Mouse (Mus musculus) CH12.LX (cell line): ENCODE measurements at regions not wholly inside any gene's neighbourhood (a gene's known extent, or its start where the extent isn't known, plus 50 kb on each side); places are given as distances from the start of the nearest gene placed in this dataset.
"Not testable (repeated sequence)": the region's sequence is repeated elsewhere in the genome, so short reads cannot be mapped to it uniquely, and the experiment has no call there.

Experiments
- DNase-seq: peaks from one replicate; pipeline ENCODE4 v3.0.0-alpha.2; 2013; ENCODE audit errors: extremely low read depth
- H3K27ac ChIP-seq: 2 replicates; pipeline ENCODE4 v1.5.1; 2012; ENCODE audit warnings: low read depth, mild to moderate bottlenecking, control low read depth, moderate library complexity; ENCODE audit not compliant: insufficient read depth
- H3K27me3 ChIP-seq: replicated peaks from 2 replicates; pipeline ENCODE3; 2012; ENCODE audit warnings: inconsistent platforms
- H3K36me3 ChIP-seq, 2 experiments: replicated peaks in 1 of 2; 2 replicates each; pipeline versions ENCODE3 to v1.6.1; 2012; ENCODE audit warnings: inconsistent platforms in 1 of 2, low read length in 1 of 2, mild to moderate bottlenecking in 1 of 2, mixed read lengths in 1 of 2, moderate library complexity in 1 of 2; ENCODE audit not compliant: control insufficient read depth in 1 of 2, insufficient read depth in 1 of 2
- H3K4me1 ChIP-seq, 2 experiments: 2 replicates each; pipeline ENCODE4 v1.6.1; 2012; ENCODE audit warnings: inconsistent platforms in 1 of 2, moderate library complexity in 1 of 2; ENCODE audit not compliant: insufficient read depth in 2 of 2, control insufficient read depth in 1 of 2
- H3K4me2 ChIP-seq: 2 replicates; pipeline ENCODE4 v1.6.1; 2012; ENCODE audit warnings: low read depth, mild to moderate bottlenecking, control low read depth; ENCODE audit not compliant: poor library complexity, insufficient read depth, severe bottlenecking
- H3K4me3 ChIP-seq, 3 experiments: fragments of 150-350 bp in 1 of 3; sonication (generic) in 1 of 3; replicated peaks in 1 of 3; 2 replicates each; pipeline versions ENCODE3 to v1.5.1; 2011 to 2012; ENCODE audit warnings: low read depth in 2 of 3, low read length in 2 of 3, mild to moderate bottlenecking in 2 of 3, moderate library complexity in 2 of 3, control low read depth in 1 of 3, improper control_type of control experiment in 1 of 3, inconsistent platforms in 1 of 3, mixed read lengths in 1 of 3; ENCODE audit not compliant: poor library complexity in 1 of 3
- H3K79me2 ChIP-seq: replicated peaks from 2 replicates; pipeline ENCODE4 v1.6.1; 2012; ENCODE audit warnings: mild to moderate bottlenecking, moderate library complexity; ENCODE audit not compliant: control insufficient read depth, poor library complexity, insufficient read depth, severe bottlenecking; ENCODE audit errors: extremely low read depth
- H3K9ac ChIP-seq: 2 replicates; pipeline ENCODE4 v1.6.1; 2012; ENCODE audit warnings: low read depth, mild to moderate bottlenecking, control low read depth, moderate library complexity; ENCODE audit not compliant: insufficient read depth
- H3K9me3 ChIP-seq: replicated peaks from 2 replicates; pipeline ENCODE3; 2012; ENCODE audit warnings: low read length, inconsistent platforms, mixed read lengths
- CHD1 ChIP-seq: IDR thresholded peaks from 2 replicates; pipeline ENCODE4 v1.6.1; 2012; ENCODE audit warnings: low read depth, low read length, improper control_type of control experiment, inconsistent platforms
- CTCF ChIP-seq, 2 experiments: IDR thresholded peaks in 1 of 2; conservative IDR thresholded peaks in 1 of 2; 2 replicates each; pipeline ENCODE4 v1.5.1; 2011 to 2012; ENCODE audit warnings: low read depth in 2 of 2, low read length in 2 of 2, improper control_type of control experiment in 1 of 2, inconsistent platforms in 1 of 2, mild to moderate bottlenecking in 1 of 2, moderate library complexity in 1 of 2
- E2F4 ChIP-seq: IDR thresholded peaks from 2 replicates; pipeline ENCODE4 v1.6.1; 2011; ENCODE audit warnings: low read depth, low read length, improper control_type of control experiment; ENCODE audit not compliant: insufficient replicate concordance
- EP300 ChIP-seq: IDR thresholded peaks from 2 replicates; pipeline ENCODE4 v1.6.1; 2011; ENCODE audit warnings: low read length, improper control_type of control experiment
- GABPA ChIP-seq: IDR thresholded peaks from 2 replicates; pipeline ENCODE4 v1.6.1; 2012; ENCODE audit warnings: low read depth, low read length, improper control_type of control experiment, inconsistent platforms; ENCODE audit not compliant: insufficient replicate concordance
- HCFC1 ChIP-seq: IDR thresholded peaks from 2 replicates; pipeline ENCODE4 v1.6.1; 2012; ENCODE audit warnings: low read depth, mild to moderate bottlenecking, inconsistent platforms, low read length, improper control_type of control experiment
- IRF4 ChIP-seq: IDR thresholded peaks from 2 replicates; pipeline ENCODE4 v1.6.1; 2014; ENCODE audit warnings: low read depth, mild to moderate bottlenecking, inconsistent platforms, low read length, improper control_type of control experiment
- JUND ChIP-seq: conservative IDR thresholded peaks from 2 replicates; pipeline ENCODE4 v1.6.1; 2011; ENCODE audit warnings: low read depth, low read length, improper control_type of control experiment
- KAT2A ChIP-seq: IDR thresholded peaks from 2 replicates; pipeline ENCODE4 v1.6.1; 2012; ENCODE audit warnings: low read length, improper control_type of control experiment, inconsistent platforms; ENCODE audit not compliant: insufficient replicate concordance
- MAFK ChIP-seq: IDR thresholded peaks from 2 replicates; pipeline ENCODE4 v1.6.1; 2011; ENCODE audit warnings: low read length, improper control_type of control experiment; ENCODE audit not compliant: insufficient replicate concordance
- MEF2A ChIP-seq: IDR thresholded peaks from 2 replicates; pipeline ENCODE4 v1.6.1; 2014; ENCODE audit warnings: low read depth, mild to moderate bottlenecking, inconsistent platforms, low read length, improper control_type of control experiment, borderline replicate concordance
- MYC ChIP-seq: IDR thresholded peaks from 2 replicates; pipeline ENCODE4 v1.6.1; 2011; ENCODE audit warnings: low read depth, mild to moderate bottlenecking, improper control_type of control experiment, low read length
- NELFE ChIP-seq: IDR thresholded peaks from 2 replicates; pipeline ENCODE4 v1.6.1; 2011; ENCODE audit warnings: low read depth, low read length, improper control_type of control experiment
- NRF1 ChIP-seq: IDR thresholded peaks from 2 replicates; pipeline ENCODE4 v1.6.1; 2014; ENCODE audit warnings: low read depth, mild to moderate bottlenecking, inconsistent platforms, low read length, improper control_type of control experiment, moderate library complexity
- RAD21 ChIP-seq: IDR thresholded peaks from 2 replicates; pipeline ENCODE4 v1.6.1; 2011; ENCODE audit warnings: low read depth, mild to moderate bottlenecking, low read length, improper control_type of control experiment, moderate library complexity
- RCOR1 ChIP-seq: conservative IDR thresholded peaks from 2 replicates; pipeline ENCODE4 v1.6.1; 2012; ENCODE audit warnings: low read depth, mild to moderate bottlenecking, inconsistent platforms, low read length, improper control_type of control experiment
- SMC3 ChIP-seq: IDR thresholded peaks from 2 replicates; pipeline ENCODE4 v1.6.1; 2011; ENCODE audit warnings: low read depth, low read length, improper control_type of control experiment
- TBP ChIP-seq: conservative IDR thresholded peaks from 2 replicates; pipeline ENCODE4 v1.6.1; 2011; ENCODE audit warnings: low read depth, low read length, improper control_type of control experiment
- TCF12 ChIP-seq: IDR thresholded peaks from 2 replicates; pipeline ENCODE4 v1.6.1; 2014; ENCODE audit warnings: low read depth, mild to moderate bottlenecking, inconsistent platforms, low read length, improper control_type of control experiment
- USF1 ChIP-seq: IDR thresholded peaks from 2 replicates; pipeline ENCODE4 v1.6.1; 2014; ENCODE audit warnings: low read depth, mild to moderate bottlenecking, inconsistent platforms, low read length, improper control_type of control experiment
- ZC3H11A ChIP-seq: IDR thresholded peaks from 2 replicates; pipeline ENCODE4 v1.6.1; 2012; ENCODE audit warnings: low read depth, mild to moderate bottlenecking, inconsistent platforms, low read length, improper control_type of control experiment
- ZKSCAN1 ChIP-seq: IDR thresholded peaks from 2 replicates; pipeline ENCODE4 v1.6.1; 2012; ENCODE audit warnings: low read depth, inconsistent platforms, low read length, improper control_type of control experiment, borderline replicate concordance
- ZMIZ1 ChIP-seq: IDR thresholded peaks from 2 replicates; pipeline ENCODE4 v1.6.1; 2012; ENCODE audit warnings: low read depth, mild to moderate bottlenecking, inconsistent platforms, low read length, improper control_type of control experiment
- ZNF384 ChIP-seq: IDR thresholded peaks from 2 replicates; pipeline ENCODE4 v1.6.1; 2012; ENCODE audit warnings: low read depth, low read length, improper control_type of control experiment, inconsistent platforms
- dilution Hi-C: fragments of 300-500 bp; cut with MboI; formaldehyde crosslinking; loops from 2 replicates; pipeline ENCODE4 v1.14.3; 2020; ENCODE audit warnings: low sequenced_read_pairs; ENCODE audit not compliant: extremely low pct_unique_long_range_greater_than_20kb, extremely low pct_ligation_motif_present
- in situ Hi-C: fragments of 300-500 bp; cut with MboI; formaldehyde crosslinking; loops from 3 replicates; pipeline ENCODE4 v1.14.3; 2019; ENCODE audit warnings: low sequenced_read_pairs, low pct_ligation_motif_present, low pct_unique_long_range_greater_than_20kb, mixed read lengths

GRCm38 (mm10) chr10:119083431-119083830 lies 156.4 kb downstream of the Cand1 start:
- H3K9ac ChIP-seq, result no peak overlapping the region
- no peaks in the 10 kb centered on the region for H3K79me2 ChIP-seq
- TF ChIP-seq IRF4 (no peak), MYC (no peak), EP300 (no peak), ZNF384 (no peak), ZKSCAN1 (no peak), HCFC1 (no peak), CTCF (conservative IDR thresholded peaks at IDR 0.05 in 1 of 2, IDR thresholded peaks at IDR 0.05 in 1 of 2; ENCODE audit: low read depth in 2 of 2, low read length in 2 of 2) (no peak), ZMIZ1 (no peak), USF1 (no peak), JUND (no peak), RCOR1 (no peak), NRF1 (no peak), CHD1 (no peak), RAD21 (no peak)
- no peak overlapping the region for H3K4me2 ChIP-seq
- no peak overlapping the region for H3K4me3 ChIP-seq
- DNase-seq, result no peak
- no peak overlapping the region for H3K27ac ChIP-seq
- dilution Hi-C loops (no loop called here), in situ Hi-C loops (no loop called here)
- no peaks in the 10 kb centered on the region for H3K9me3 ChIP-seq
- H3K36me3 ChIP-seq, result no peaks in the 10 kb centered on the region
- no peaks in the 10 kb centered on the region for H3K27me3 ChIP-seq
- H3K4me1 ChIP-seq, result peaks cover 0 to 6% of the 10 kb centered on the region in 2 experiments; a peak in 2 of 4 replicates

- peaks cover 0 to 6% of the 10 kb centered on the region in 2 experiments; a peak in 2 of 4 replicates for H3K4me1 ChIP-seq
- no peak overlapping the region for H3K4me2 ChIP-seq
- no peak overlapping the region for H3K9ac ChIP-seq
- no peak for DNase-seq
- H3K27ac ChIP-seq, result no peak overlapping the region
- H3K79me2 ChIP-seq, result no peaks in the 10 kb centered on the region
- dilution Hi-C loops, result no loop called here
- TF ChIP-seq MEF2A (no peak), SMC3 (no peak), KAT2A (no peak), RCOR1 (no peak), RAD21 (no peak), TCF12 (no peak), HCFC1 (no peak), USF1 (no peak), GABPA (no peak), ZC3H11A (no peak), NRF1 (no peak), E2F4 (no peak), NELFE (no peak), MAFK (no peak), CTCF (conservative IDR thresholded peaks at IDR 0.05 in 1 of 2, IDR thresholded peaks at IDR 0.05 in 1 of 2; ENCODE audit: low read depth in 2 of 2, low read length in 2 of 2) (no peak), TBP (no peak), CHD1 (no peak)
- no peaks in the 10 kb centered on the region for H3K27me3 ChIP-seq
- H3K36me3 ChIP-seq, result no peaks in the 10 kb centered on the region
- H3K4me3 ChIP-seq, result no peak overlapping the region
- in situ Hi-C loops, result no loop called here
- no peaks in the 10 kb centered on the region for H3K9me3 ChIP-seq
Measured at GRCm38 (mm10) chr10:119082861-119083260, 157.0 kb downstream of the Cand1 start.

GRCm38 (mm10) chr10:119081766-119082165 lies 158.1 kb downstream of the Cand1 start:
- H3K9me3 ChIP-seq, H3K27me3 ChIP-seq, H3K27ac ChIP-seq, H3K79me2 ChIP-seq, H3K4me1 ChIP-seq, DNase-seq, H3K9ac ChIP-seq, H3K36me3 ChIP-seq, in situ Hi-C loops, H3K4me3 ChIP-seq, H3K4me2 ChIP-seq, dilution Hi-C loops: not testable (repeated sequence)
